Mouse (Mus musculus) liver, adult 2 months (tissue): ENCODE data around the gene Ifitm10.

Experiments used
- CTCF ChIP-seq: fragments of 200-500 bp; IDR thresholded peaks from 2 replicates; pipeline ENCODE4 v1.5.1; 2011; ENCODE audit warnings: low read depth, low read length, control low read depth
- POLR2A ChIP-seq: fragments of 200-500 bp; IDR thresholded peaks from 2 replicates; pipeline ENCODE4 v1.6.1; 2011; ENCODE audit warnings: low read length, control low read depth; ENCODE audit not compliant: insufficient read depth; ENCODE audit errors: extremely low read depth

GRCm38 (mm10) chr7:142360743-142361142, 12.8 kb downstream of the Ifitm10 start:
- TF ChIP-seq POLR2A (no peak), CTCF (0 out of 2 replicates have a peak, but pooled peaks have one; percentile 11)
